Mouse (Mus musculus): Measurements from ENCODE around the gene Sytl3.

The Sytl3 gene

DNA sequence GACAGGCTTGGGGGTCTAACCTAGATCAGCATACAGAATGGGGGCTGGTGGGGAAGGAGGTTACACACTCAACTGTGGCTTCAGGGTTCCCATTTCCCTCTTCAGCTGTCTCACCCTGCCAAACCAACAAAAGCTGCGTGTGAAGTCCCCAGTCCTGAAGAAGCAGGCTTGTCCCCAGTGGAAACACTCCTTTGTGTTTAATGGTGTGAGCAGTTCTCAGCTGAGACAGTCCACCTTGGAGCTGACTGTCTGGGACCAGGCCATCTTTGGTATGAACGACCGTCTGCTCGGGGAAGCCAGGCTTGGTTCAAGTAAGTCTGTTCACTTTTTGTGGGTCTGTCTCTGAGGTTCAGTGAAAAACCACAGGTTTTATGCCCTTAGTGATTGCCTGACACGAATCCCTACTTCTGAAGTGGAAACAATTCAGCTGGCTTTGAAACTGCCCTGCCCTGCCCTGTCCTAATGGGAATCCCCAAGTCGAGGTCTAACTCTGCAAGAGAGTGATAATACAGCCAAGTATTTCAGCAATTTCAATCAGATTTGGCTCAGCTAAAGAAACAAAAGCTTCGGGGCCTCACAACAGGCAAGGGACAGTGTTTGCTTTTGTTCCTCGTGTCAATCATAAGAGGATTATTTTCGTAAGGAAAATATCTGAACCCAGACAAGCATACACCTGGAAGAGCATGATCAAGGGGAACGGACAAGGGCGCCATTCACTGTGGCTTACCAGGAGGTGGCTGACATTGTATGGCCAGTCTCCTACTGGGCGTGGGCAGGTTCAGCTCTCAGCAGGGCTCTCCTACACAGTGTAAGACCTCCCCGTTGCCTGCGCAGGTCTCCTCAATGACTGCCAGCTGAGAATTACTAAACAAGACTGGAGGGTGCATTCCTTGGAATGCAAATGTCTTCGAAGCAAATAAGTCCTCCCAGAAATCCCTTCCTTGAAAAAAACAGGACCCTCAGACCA, 77.7 kb downstream of the Sytl3 start:
- no peak for DNase-seq (ENCODE audit: low spot score in 2 of 2)

GRCm38 (mm10) chr17:6737273-6737997, 78.5 kb downstream of the Sytl3 start:
- no peak for DNase-seq (ENCODE audit: low spot score in 2 of 2)

GRCm38 (mm10) chr17:6738836-6739235, 79.9 kb downstream of the Sytl3 start:
- DNase-seq (ENCODE audit: low spot score in 2 of 2) = no peak

DNA sequence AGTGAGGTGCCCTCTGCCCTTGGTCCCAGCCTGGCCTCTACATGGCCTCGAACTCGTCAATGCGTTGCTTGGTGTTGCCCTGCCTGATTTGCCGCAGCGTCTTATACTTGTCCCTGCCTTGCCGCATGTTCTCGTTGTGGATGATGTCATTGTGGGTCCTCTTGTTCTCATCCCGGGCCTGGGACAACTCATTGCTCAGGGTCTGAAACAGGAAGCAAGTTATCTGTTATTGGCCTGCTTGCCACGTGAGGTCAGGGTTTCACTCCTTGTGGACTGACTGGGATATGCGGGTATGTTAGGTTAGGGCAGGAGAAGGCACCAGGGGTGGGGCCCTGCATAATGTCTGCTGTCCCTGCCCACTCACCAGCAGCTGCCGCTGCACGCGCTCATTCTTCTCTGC, 80.4 kb downstream of the Sytl3 start:
- DNase-seq (ENCODE audit: low spot score in 2 of 2) = no peak

GRCm38 (mm10) chr17:6739756-6740155, 80.9 kb downstream of the Sytl3 start:
- DNase-seq (ENCODE audit: low spot score in 2 of 2) = no peak

GRCm38 (mm10) chr17:6740331-6741170, 81.7 kb downstream of the Sytl3 start:
- no peak for DNase-seq (ENCODE audit: low spot score in 2 of 2)

- no peak for DNase-seq (ENCODE audit: low spot score in 2 of 2)
These were observed 82.4 kb downstream of the Sytl3 start for GRCm38 (mm10) chr17:6741271-6741670.

DNA sequence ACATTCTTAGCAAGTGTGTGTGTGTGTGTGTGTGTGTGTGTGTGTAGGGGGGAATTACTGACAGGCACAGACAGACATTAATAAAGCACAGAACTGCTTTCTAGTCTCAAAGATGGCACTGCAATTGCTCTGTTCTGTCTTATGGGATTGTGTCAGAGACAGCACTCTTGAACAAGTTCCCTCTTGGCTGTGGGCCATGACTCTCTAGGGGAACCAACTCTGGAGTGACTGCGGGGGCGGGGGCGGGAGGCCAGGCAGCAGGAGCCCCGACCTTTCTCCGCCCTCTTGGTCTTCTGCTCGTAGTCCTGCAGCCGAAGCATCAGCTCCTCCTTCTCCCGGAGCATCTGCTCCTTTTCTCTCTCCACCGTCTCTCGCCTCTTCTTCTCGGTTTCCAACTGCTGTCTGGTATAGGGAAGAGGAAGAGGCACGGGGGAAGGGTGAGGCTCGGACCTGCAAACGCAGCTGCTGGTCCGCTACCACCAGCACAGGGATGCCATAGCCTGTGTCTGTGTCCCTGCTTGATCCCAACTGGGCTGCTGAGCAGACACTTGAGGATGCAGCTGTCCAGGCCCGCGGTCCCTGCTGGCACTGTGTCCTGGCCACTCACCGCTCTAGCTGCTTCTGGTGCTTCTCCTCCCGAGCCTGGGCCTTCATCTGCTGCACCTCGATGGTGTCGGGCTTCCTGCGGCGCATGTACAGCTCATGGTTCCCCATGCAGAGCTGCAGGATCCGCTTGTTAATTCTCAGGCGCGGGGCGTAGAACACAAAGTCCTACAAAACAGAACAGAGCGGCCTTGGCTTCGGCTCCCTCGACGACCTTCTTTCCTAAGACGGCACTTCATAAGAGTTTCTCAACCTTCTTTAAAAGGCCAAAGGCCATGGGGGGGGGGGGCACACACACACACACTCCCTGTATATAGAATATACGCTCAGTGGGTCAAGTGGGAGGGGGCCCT, 83.5 kb downstream of the Sytl3 start:
- DNase-seq (ENCODE audit: low spot score in 2 of 2) = no peak

DNA sequence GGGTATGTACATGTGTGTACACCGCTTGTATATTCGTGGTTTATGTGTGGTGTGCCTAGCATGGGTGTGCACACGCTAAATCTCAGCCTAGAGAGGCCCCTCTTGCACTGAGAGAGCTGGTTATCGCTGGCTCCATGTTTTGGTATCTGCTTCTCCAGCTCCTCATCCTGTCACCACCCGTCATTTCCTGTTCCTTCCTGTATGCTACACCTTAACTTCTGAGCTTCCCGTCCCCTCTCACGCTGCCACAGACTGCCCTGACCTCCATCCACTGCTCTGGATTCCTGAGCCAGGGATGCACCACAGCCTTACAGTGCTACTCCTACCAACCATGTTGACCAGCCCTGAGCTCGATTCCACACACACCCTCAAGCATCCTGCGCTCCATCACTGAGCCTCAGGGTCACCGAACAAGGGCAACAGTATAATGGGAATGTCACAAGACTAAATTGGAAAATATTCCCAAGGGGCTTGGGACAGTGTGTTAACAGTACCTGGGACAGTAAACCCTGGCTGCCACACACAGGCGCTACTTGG, 84.2 kb downstream of the Sytl3 start:
- no peak for DNase-seq (ENCODE audit: low spot score in 2 of 2)

DNA sequence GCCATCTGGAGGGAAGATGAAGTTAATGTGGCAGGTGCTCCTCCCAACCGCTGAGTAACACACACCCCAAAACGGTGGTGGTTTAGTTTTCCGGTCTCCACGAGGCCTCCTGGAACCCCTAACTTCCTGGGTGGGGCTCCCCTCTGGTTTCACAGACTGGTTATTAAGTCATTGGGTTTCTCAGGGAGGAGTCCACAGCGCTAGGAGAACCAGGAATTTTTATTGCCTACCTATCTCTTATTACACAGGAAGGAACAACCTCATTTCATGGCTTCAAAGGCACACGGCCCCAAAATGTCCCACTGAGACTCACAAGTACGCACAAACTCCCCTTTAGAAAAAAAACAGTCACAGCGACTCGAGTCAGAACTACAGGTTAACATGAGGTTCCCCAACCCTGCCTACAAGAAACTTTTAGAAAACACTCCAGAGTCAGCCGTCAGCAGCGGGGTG, 84.9 kb downstream of the Sytl3 start:
- no peak for DNase-seq (ENCODE audit: low spot score in 2 of 2)

DNA sequence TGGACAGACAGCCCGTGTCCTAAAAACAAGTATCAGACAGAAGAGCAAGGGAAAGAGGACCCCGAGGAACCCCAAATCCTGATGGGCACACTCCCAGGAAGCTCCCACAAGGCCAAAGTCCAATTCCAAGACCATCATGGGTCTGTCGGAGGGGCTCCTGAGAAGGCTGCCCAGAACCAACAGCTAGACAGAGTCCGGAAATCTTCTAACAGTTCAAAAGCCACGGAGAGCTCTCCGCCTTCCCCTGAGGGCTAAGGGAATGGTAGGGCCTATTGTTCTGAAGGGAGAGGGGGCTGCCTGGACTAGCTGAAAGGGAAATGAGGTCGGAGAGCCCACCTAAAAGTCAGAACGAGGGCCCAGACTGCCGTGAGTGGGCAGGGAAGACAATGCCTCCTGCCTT, 85.5 kb downstream of the Sytl3 start:
- DNase-seq (ENCODE audit: low spot score in 2 of 2) = no peak

GRCm38 (mm10) chr17:6744871-6745270, 86.0 kb downstream of the Sytl3 start:
- no peak for DNase-seq (ENCODE audit: low spot score in 2 of 2)

GRCm38 (mm10) chr17:6745503-6745902, 86.6 kb downstream of the Sytl3 start:
- no peak for DNase-seq (ENCODE audit: low spot score in 2 of 2)

DNA sequence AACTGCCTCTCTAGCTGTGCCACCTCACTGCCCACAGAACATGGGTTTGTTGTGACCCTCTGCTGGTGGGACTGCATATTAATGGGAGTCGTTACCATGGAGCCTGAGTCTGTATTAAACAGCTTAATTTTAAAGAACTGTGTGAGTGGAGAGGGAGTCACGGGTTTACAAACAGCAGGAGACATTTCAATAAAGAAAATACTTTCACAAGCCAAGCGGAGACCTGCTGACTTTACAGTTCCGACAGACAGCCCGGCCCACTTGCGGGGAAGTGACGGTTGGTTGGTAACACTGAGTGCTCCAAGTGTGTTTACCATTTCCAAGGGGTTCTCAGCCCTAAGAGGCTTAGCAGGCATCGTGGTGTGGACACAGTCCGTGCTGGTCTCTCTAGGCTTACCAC, 87.1 kb downstream of the Sytl3 start:
- no peak for DNase-seq (ENCODE audit: low spot score in 2 of 2)

- no peak for DNase-seq (ENCODE audit: low spot score in 2 of 2)
These were observed 87.7 kb downstream of the Sytl3 start for GRCm38 (mm10) chr17:6746452-6747231.

- no peak for DNase-seq (ENCODE audit: low spot score in 2 of 2)
These were observed 88.6 kb downstream of the Sytl3 start for GRCm38 (mm10) chr17:6747478-6747877.

DNA sequence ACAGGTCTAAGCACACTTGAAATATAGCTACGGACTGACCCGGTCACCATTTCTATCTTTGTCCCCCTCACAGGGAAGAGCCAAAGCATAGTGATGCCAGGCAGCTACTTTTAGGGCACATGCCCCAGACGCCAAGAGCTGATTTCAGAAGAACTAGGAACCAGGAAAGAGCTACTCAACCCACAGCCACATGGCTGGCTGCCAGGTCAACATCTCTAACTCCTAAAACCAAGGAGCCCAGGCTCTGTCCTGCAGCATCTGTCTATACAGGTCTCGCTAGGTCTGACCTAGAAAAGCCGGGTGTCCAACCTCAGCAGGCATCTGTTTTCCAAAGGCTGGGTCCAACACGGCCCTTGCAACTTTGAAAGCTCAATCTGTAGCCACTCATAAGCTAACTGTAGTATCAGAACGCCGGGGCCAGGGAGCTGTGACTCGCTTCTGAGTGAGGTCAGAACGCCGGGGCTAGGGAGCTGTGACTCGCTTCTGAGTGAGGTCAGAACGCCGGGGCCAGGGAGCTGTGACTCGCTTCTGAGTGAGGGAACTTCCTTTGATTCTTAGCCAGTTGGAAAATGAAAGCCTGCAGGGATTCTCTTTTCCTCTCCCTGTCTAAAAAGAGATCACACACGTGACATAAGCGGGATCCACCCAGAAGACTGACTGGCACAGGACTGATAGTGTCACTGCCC, 90.0 kb downstream of the Sytl3 start:
- DNase-seq (ENCODE audit: low spot score in 2 of 2) = no peak

DNA sequence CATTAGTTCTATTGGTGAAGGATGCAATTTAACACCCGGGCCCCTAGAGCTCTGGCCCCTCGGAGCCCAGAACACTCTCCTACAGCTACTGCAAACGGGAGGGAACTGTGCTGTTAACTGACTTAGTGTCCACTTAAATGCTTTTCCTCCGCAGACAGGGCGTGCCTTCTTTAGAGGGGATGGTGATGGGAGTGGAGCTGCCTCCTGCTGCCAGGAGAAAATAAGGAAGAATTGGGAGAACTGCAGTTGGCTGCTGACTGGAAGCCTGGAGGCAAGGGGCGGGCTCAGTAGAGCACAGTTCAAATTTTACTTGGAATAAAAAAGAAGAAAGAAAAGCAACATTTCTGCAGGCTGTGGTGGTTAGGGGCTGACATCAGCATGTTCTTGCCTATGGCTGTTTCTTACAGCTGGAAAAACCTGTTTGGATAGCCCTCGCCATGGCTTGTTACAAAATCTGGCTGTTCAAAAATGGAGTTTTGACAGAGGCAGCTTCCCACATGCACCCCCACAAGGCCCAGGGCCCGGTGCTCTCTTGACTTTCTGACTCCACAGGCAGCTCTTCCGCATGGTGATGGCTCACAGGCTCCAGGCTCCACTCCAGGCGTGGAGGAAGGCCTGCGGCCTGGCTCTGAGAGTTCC, 92.4 kb downstream of the Sytl3 start:
- no peak for DNase-seq (ENCODE audit: low spot score in 2 of 2)

GRCm38 (mm10) chr17:6752375-6752774, 93.5 kb downstream of the Sytl3 start:
- no peak for DNase-seq (ENCODE audit: low spot score in 2 of 2)

All from frontal cortex, postnatal 14 days (tissue).